Mouse (Mus musculus): ENCODE results near the gene Gdf3. TPM values are rescaled to one million over a fixed set of nuclear protein-coding genes. Genes with fewer than 3 reads are reported as not detected.
A peak's percentile ranks its signal among the peaks of the same experiment; 100 is the strongest.
"Not testable (repeated sequence)": the region's sequence is repeated elsewhere in the genome, so short reads cannot be mapped to it uniquely, and the experiment has no call there.

Gdf3 gene
- 1.2 and 1.6 TPM in 2 replicates for polyA plus RNA-seq (2015; fragmentation: Nextera tagmentation; extraction: Ambion mirVana)

GRCm38 (mm10) chr6:122609771-122610170, at the start of gene Gdf3:
Gdf3 (minus strand) TSS chr6:122610087.
- Histone ChIP-seq H3K4me2 (peak within 1 kb of the TSS; percentile 50), H3K9me3 (replicated peaks) (no peaks in the 10 kb centered on the region), H3K36me3 (replicated peaks) (no peaks in the 10 kb centered on the region), H3K27ac (replicated peaks) (no peak within 1 kb of the TSS), H3K27me3 (no peaks in the 10 kb centered on the region), H3K4me3 (replicated peaks) (peak within 1 kb of the TSS; percentile 10; the same call in 1 of the 2 replicates), H3K4me1 (replicated peaks) (peaks cover 11% of the 10 kb centered on the region), H3K9ac (no peak within 1 kb of the TSS)
- ATAC-seq (ENCODE audit: insufficient read depth), result peak; percentile 70; the same call in 1 of the 2 replicates
- WGBS (ENCODE audit: insufficient replicate concordance), result 16% methylated on average over 14 of the region's 14 CpGs

- no peak overlapping the region for H3K9ac ChIP-seq
- H3K27me3 ChIP-seq, result no peaks in the 10 kb centered on the region
- H3K4me2 ChIP-seq, result no peak overlapping the region
- no peak for ATAC-seq (ENCODE audit: insufficient read depth)
- 11% methylated on average over 7 of the region's 7 CpGs for WGBS (ENCODE audit: insufficient replicate concordance)
- no peaks in the 10 kb centered on the region for H3K36me3 ChIP-seq (replicated peaks)
- H3K4me3 ChIP-seq (replicated peaks), result no peak overlapping the region
- no peaks in the 10 kb centered on the region for H3K9me3 ChIP-seq (replicated peaks)
- H3K4me1 ChIP-seq (replicated peaks), result peaks cover 6% of the 10 kb centered on the region; the same call in 1 of the 2 replicates
- H3K27ac ChIP-seq (replicated peaks), result no peak overlapping the region
Observed at GRCm38 (mm10) chr6:122659567-122659966, 49.7 kb upstream of the Gdf3 start.

GRCm38 (mm10) chr6:122657630-122658029, 47.7 kb upstream of the Gdf3 start:
- Histone ChIP-seq H3K27me3 (no peaks in the 10 kb centered on the region), H3K9ac (no peak overlapping the region), H3K4me3 (replicated peaks) (no peak overlapping the region), H3K27ac (replicated peaks) (no peak overlapping the region), H3K4me1 (replicated peaks) (0 out of 2 replicates have a peak, but pooled peaks cover 1% of the 10 kb centered on the region), H3K36me3 (replicated peaks) (no peaks in the 10 kb centered on the region), H3K4me2 (no peak overlapping the region), H3K9me3 (replicated peaks) (no peaks in the 10 kb centered on the region)
- 36% methylated on average over 5 of the region's 5 CpGs for WGBS (ENCODE audit: insufficient replicate concordance)
- no peak for ATAC-seq (ENCODE audit: insufficient read depth)

GRCm38 (mm10) chr6:122654301-122654700, 44.4 kb upstream of the Gdf3 start:
- 33% methylated on average over 6 of the region's 6 CpGs for WGBS (ENCODE audit: insufficient replicate concordance)
- H3K4me1 ChIP-seq (replicated peaks), result no peaks in the 10 kb centered on the region
- H3K27ac ChIP-seq (replicated peaks), result no peak overlapping the region
- ATAC-seq (ENCODE audit: insufficient read depth), result peak; percentile 22; the same call in 1 of the 2 replicates
- H3K9me3 ChIP-seq (replicated peaks), result no peaks in the 10 kb centered on the region
- H3K4me3 ChIP-seq (replicated peaks), result no peak overlapping the region
- H3K36me3 ChIP-seq (replicated peaks), result no peaks in the 10 kb centered on the region
- no peak overlapping the region for H3K9ac ChIP-seq
- H3K27me3 ChIP-seq, result no peaks in the 10 kb centered on the region
- no peak overlapping the region for H3K4me2 ChIP-seq

GRCm38 (mm10) chr6:122650398-122650980, 40.6 kb upstream of the Gdf3 start:
- Histone ChIP-seq H3K4me2 (no peak overlapping the region), H3K9ac (no peak overlapping the region), H3K9me3 (replicated peaks) (no peaks in the 10 kb centered on the region), H3K36me3 (replicated peaks) (no peaks in the 10 kb centered on the region), H3K4me1 (replicated peaks) (no peaks in the 10 kb centered on the region), H3K27ac (replicated peaks) (no peak overlapping the region), H3K4me3 (replicated peaks) (no peak overlapping the region), H3K27me3 (no peaks in the 10 kb centered on the region)
- 68% methylated on average over 5 of the region's 5 CpGs for WGBS (ENCODE audit: insufficient replicate concordance)
- no peak for ATAC-seq (ENCODE audit: insufficient read depth)

- Histone ChIP-seq H3K27ac (replicated peaks) (no peak overlapping the region), H3K36me3 (replicated peaks) (no peaks in the 10 kb centered on the region), H3K4me1 (replicated peaks) (no peaks in the 10 kb centered on the region), H3K9me3 (replicated peaks) (no peaks in the 10 kb centered on the region), H3K4me2 (no peak overlapping the region), H3K27me3 (no peaks in the 10 kb centered on the region), H3K9ac (no peak overlapping the region), H3K4me3 (replicated peaks) (no peak overlapping the region)
- no peak for ATAC-seq (ENCODE audit: insufficient read depth)
- 73% methylated on average over 3 of the region's 3 CpGs for WGBS (ENCODE audit: insufficient replicate concordance)
Observed at GRCm38 (mm10) chr6:122649903-122650302, 40.0 kb upstream of the Gdf3 start.

- not testable (repeated sequence) for H3K4me3 ChIP-seq (replicated peaks)
Observed at GRCm38 (mm10) chr6:122644196-122644595, 34.3 kb upstream of the Gdf3 start.

GRCm38 (mm10) chr6:122637566-122637965, 27.7 kb upstream of the Gdf3 start:
- H3K9ac ChIP-seq; H3K36me3 ChIP-seq (replicated peaks); H3K4me2 ChIP-seq; H3K9me3 ChIP-seq (replicated peaks); H3K4me3 ChIP-seq (replicated peaks); H3K4me1 ChIP-seq (replicated peaks); ATAC-seq (ENCODE audit: insufficient read depth); H3K27ac ChIP-seq (replicated peaks); H3K27me3 ChIP-seq: not testable (repeated sequence)
- 58% methylated on average over 4 of the region's 4 CpGs for WGBS (ENCODE audit: insufficient replicate concordance)

More at GRCm38 (mm10) chr6:122644196-122644595, 34.3 kb upstream of the Gdf3 start:
- 78% methylated on average over 21 of the region's 21 CpGs for WGBS (ENCODE audit: insufficient replicate concordance)
- H3K9ac ChIP-seq; H3K9me3 ChIP-seq (replicated peaks); H3K27ac ChIP-seq (replicated peaks); ATAC-seq (ENCODE audit: insufficient read depth); H3K4me2 ChIP-seq; H3K4me1 ChIP-seq (replicated peaks); H3K36me3 ChIP-seq (replicated peaks); H3K27me3 ChIP-seq: not testable (repeated sequence)

GRCm38 (mm10) chr6:122636666-122637065, 26.8 kb upstream of the Gdf3 start:
- H3K9ac ChIP-seq, result no peak overlapping the region
- no peaks in the 10 kb centered on the region for H3K27me3 ChIP-seq
- WGBS (ENCODE audit: insufficient replicate concordance), result 53% methylated on average over 3 of the region's 3 CpGs
- H3K27ac ChIP-seq (replicated peaks), result no peak overlapping the region
- no peaks in the 10 kb centered on the region for H3K4me1 ChIP-seq (replicated peaks)
- H3K4me2 ChIP-seq, result no peak overlapping the region
- no peaks in the 10 kb centered on the region for H3K36me3 ChIP-seq (replicated peaks)
- no peak for ATAC-seq (ENCODE audit: insufficient read depth)
- H3K9me3 ChIP-seq (replicated peaks), result no peaks in the 10 kb centered on the region
- H3K4me3 ChIP-seq (replicated peaks), result no peak overlapping the region

- Histone ChIP-seq H3K27ac (replicated peaks) (no peak overlapping the region), H3K36me3 (replicated peaks) (no peaks in the 10 kb centered on the region), H3K9ac (no peak overlapping the region), H3K9me3 (replicated peaks) (no peaks in the 10 kb centered on the region), H3K27me3 (no peaks in the 10 kb centered on the region), H3K4me2 (no peak overlapping the region), H3K4me1 (replicated peaks) (no peaks in the 10 kb centered on the region), H3K4me3 (replicated peaks) (no peak overlapping the region)
- ATAC-seq (ENCODE audit: insufficient read depth), result no peak
- WGBS (ENCODE audit: insufficient replicate concordance), result 53% methylated on average over 7 of the region's 7 CpGs
Observed at GRCm38 (mm10) chr6:122635315-122635714, 25.4 kb upstream of the Gdf3 start.

GRCm38 (mm10) chr6:122633411-122633810, 23.5 kb upstream of the Gdf3 start:
- ATAC-seq (ENCODE audit: insufficient read depth), result no peak
- Histone ChIP-seq H3K27me3 (no peaks in the 10 kb centered on the region), H3K36me3 (replicated peaks) (no peaks in the 10 kb centered on the region), H3K4me1 (replicated peaks) (no peaks in the 10 kb centered on the region), H3K4me2 (no peak overlapping the region), H3K4me3 (replicated peaks) (no peak overlapping the region), H3K9ac (no peak overlapping the region), H3K9me3 (replicated peaks) (no peaks in the 10 kb centered on the region), H3K27ac (replicated peaks) (no peak overlapping the region)
- WGBS (ENCODE audit: insufficient replicate concordance), result 27% methylated on average over 9 of the region's 9 CpGs

All from liver, embryonic 15.5 days (tissue).